Mouse (Mus musculus) lung, embryonic 15.5 days (tissue): ENCODE measurements at regions not wholly inside any gene's neighbourhood (a gene's known extent, or its start where the extent isn't known, plus 50 kb on each side); places are given as distances from the start of the nearest gene placed in this dataset.
A peak's percentile ranks its signal among the peaks of the same experiment; 100 is the strongest.

Experiments
- ATAC-seq: fragments of 200-750 bp; cut with Nextera tagmentation; 2 replicates; pipeline ENCODE4 v1.8.0; 2017; ENCODE audit warnings: moderate number of reproducible peaks, borderline replicate concordance; ENCODE audit not compliant: low FRiP score, low TSS enrichment; ENCODE audit errors: extremely low read depth
- H3K27ac ChIP-seq: fragments of 300-500 bp; sonication (generic); 2 replicates; pipeline ENCODE4 v1.5.1; 2015; ENCODE audit warnings: moderate library complexity, mild to moderate bottlenecking, inconsistent platforms
- H3K27me3 ChIP-seq: fragments of 300-500 bp; sonication (generic); 2 replicates; pipeline ENCODE4 v1.6.1; 2015; ENCODE audit warnings: inconsistent platforms
- H3K36me3 ChIP-seq: fragments of 300-500 bp; sonication (generic); 2 replicates; pipeline ENCODE4 v1.6.1; 2015; ENCODE audit warnings: inconsistent platforms
- H3K4me1 ChIP-seq: fragments of 300-500 bp; sonication (generic); 2 replicates; pipeline ENCODE4 v1.6.1; 2015; ENCODE audit warnings: inconsistent platforms
- H3K4me2 ChIP-seq: fragments of 300-500 bp; sonication (generic); 2 replicates; pipeline ENCODE4 v1.6.1; 2015; ENCODE audit warnings: inconsistent platforms, mild to moderate bottlenecking, moderate library complexity
- H3K4me3 ChIP-seq: fragments of 300-500 bp; sonication (generic); 2 replicates; pipeline ENCODE4 v1.5.1; 2015; ENCODE audit warnings: mild to moderate bottlenecking, inconsistent platforms
- H3K9ac ChIP-seq: fragments of 300-500 bp; sonication (generic); 2 replicates; pipeline ENCODE4 v1.6.1; 2015; ENCODE audit warnings: inconsistent platforms
- H3K9me3 ChIP-seq: fragments of 300-500 bp; sonication (generic); 2 replicates; pipeline ENCODE4 v1.6.1; 2016; ENCODE audit warnings: inconsistent platforms
- WGBS: fragments of 180-500 bp; shearing (Covaris S2); methylation state at CpG from one replicate; pipeline ENCODE4 v1.1.7; 2015; 5-methylcytosine and 5-hydroxymethylcytosine counted together

DNA sequence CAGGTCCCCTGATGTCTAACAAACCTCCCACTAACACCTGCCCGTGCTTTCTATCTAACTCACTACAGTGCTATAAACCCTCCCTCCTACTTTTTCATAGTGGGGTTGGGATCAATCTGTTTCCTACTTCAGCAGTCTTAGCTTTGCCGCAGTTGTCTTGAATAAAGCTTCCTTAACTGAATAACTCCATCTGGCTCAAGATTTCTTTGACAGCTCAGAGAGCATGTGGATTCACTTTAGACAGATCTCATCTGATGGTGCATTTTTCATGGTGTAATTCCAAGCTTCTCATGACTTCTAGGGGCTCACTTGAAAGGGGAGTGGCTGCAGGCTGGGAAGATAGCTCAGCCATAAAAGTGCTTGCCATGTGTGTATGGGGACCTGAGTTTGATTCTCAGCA, 313.2 kb upstream of the Dpyd start:
- no peak for ATAC-seq
- WGBS = 81% methylated on average over 2 of the region's 2 CpGs
- Histone ChIP-seq H3K4me3 (no peak overlapping the region), H3K9me3 (no peaks in the 10 kb centered on the region), H3K4me1 (no peaks in the 10 kb centered on the region), H3K4me2 (no peak overlapping the region), H3K27me3 (no peaks in the 10 kb centered on the region), H3K9ac (no peak overlapping the region), H3K27ac (no peak overlapping the region), H3K36me3 (no peaks in the 10 kb centered on the region)

DNA sequence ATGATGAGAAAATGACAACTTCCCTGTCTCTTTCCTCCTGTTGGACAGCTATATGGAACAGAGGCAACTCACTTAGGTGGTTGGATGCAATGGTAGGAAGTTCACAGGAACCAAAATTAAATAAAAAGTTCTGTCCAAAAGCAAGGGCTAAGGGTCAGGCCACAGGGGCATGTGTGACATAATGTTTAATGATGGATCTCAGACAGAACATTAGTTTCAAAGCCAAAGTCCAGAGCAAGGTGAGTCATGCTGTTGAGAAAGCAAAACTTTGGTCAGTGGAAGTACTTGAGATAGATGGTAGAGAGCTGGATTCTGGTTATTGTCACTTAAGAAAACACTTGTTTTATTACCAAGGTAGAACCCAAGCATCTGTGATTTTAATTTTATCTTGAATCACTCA, 286.0 kb upstream of the Dpyd start:
- Histone ChIP-seq H3K4me2 (no peak overlapping the region), H3K9me3 (no peaks in the 10 kb centered on the region), H3K27ac (no peak overlapping the region), H3K4me3 (no peak overlapping the region), H3K27me3 (no peaks in the 10 kb centered on the region), H3K9ac (no peak overlapping the region), H3K4me1 (no peaks in the 10 kb centered on the region), H3K36me3 (no peaks in the 10 kb centered on the region)
- ATAC-seq = no peak

DNA sequence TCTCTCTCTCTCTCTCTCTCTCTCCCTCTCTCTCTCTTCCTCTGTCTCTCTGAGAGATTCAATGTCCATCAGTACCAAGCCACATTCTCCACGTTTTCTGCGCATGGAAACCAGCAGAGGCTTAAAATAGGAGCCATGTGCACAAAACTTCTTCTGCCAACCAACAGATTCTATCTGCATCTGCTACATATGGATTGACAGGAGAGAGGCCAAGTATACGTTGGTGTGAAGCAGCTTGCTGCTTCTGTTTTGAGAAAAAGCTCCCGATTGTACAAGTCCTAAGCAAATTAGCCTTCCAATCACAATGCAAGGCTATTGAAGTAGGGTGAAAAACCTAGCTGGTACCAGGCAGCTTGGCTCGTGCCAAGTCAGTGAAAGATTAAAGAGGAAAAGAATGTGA, 283.7 kb upstream of the Dpyd start:
- Histone ChIP-seq H3K4me2 (no peak overlapping the region), H3K4me1 (no peaks in the 10 kb centered on the region), H3K36me3 (no peaks in the 10 kb centered on the region), H3K27me3 (no peaks in the 10 kb centered on the region), H3K27ac (no peak overlapping the region), H3K4me3 (no peak overlapping the region), H3K9me3 (no peaks in the 10 kb centered on the region), H3K9ac (no peak overlapping the region)
- ATAC-seq = no peak
- 68% methylated on average over 5 of the region's 5 CpGs for WGBS

GRCm38 (mm10) chr3:118286946-118287345, 275.0 kb upstream of the Dpyd start:
- Histone ChIP-seq H3K27me3 (no peaks in the 10 kb centered on the region), H3K36me3 (no peaks in the 10 kb centered on the region), H3K4me3 (no peak overlapping the region), H3K27ac (no peak overlapping the region), H3K9ac (no peak overlapping the region), H3K4me2 (no peak overlapping the region), H3K4me1 (no peaks in the 10 kb centered on the region), H3K9me3 (no peaks in the 10 kb centered on the region)
- ATAC-seq = no peak
- WGBS = 40% methylated on average over 3 of the region's 3 CpGs

- no peaks in the 10 kb centered on the region for H3K9me3 ChIP-seq
- H3K9ac ChIP-seq = no peak overlapping the region
- WGBS = 48% methylated on average over 5 of the region's 5 CpGs
- H3K27me3 ChIP-seq = no peaks in the 10 kb centered on the region
- no peaks in the 10 kb centered on the region for H3K36me3 ChIP-seq
- H3K4me3 ChIP-seq = no peak overlapping the region
- H3K4me2 ChIP-seq = no peak overlapping the region
- ATAC-seq = no peak
- no peaks in the 10 kb centered on the region for H3K4me1 ChIP-seq
- H3K27ac ChIP-seq = no peak overlapping the region
Measured at GRCm38 (mm10) chr3:118325111-118325510, 236.8 kb upstream of the Dpyd start.

- Histone ChIP-seq H3K36me3 (no peaks in the 10 kb centered on the region), H3K27me3 (no peaks in the 10 kb centered on the region), H3K9me3 (no peaks in the 10 kb centered on the region), H3K9ac (no peak overlapping the region), H3K4me1 (no peaks in the 10 kb centered on the region), H3K27ac (no peak overlapping the region), H3K4me3 (no peak overlapping the region), H3K4me2 (no peak overlapping the region)
- WGBS = 76% methylated on average over 2 of the region's 2 CpGs
- ATAC-seq = no peak
Measured at GRCm38 (mm10) chr3:118328237-118328636, 233.7 kb upstream of the Dpyd start.

DNA sequence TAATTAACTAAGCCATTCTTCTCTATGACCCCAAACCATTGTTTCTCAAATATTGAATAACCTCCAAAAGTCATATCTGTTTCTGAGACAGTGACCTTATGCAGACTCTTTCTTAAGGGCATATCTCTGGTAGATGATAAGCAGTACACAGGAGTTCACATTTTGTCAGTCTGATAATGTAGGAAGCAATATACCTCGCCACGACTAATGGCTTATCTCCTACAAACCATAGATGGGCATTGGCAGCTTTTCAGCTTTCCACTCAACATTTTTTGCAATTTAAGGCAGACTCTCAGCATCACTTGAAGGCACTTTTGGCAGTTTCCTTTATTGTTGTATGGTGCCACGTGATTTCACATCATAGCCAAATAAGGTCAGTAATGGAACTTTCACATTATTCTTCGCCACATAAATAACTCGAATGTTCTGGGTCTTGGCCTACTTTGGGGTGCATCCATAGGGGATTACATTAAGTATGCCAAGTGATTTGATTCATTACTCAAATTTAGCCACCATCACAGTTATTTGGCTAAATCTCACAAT, 232.7 kb upstream of the Dpyd start:
- no peaks in the 10 kb centered on the region for H3K9me3 ChIP-seq
- no peak overlapping the region for H3K4me3 ChIP-seq
- H3K36me3 ChIP-seq = no peaks in the 10 kb centered on the region
- no peak overlapping the region for H3K4me2 ChIP-seq
- H3K9ac ChIP-seq = no peak overlapping the region
- 72% methylated on average over 5 of the region's 5 CpGs for WGBS
- H3K27me3 ChIP-seq = no peaks in the 10 kb centered on the region
- H3K27ac ChIP-seq = no peak overlapping the region
- ATAC-seq = no peak
- H3K4me1 ChIP-seq = no peaks in the 10 kb centered on the region

GRCm38 (mm10) chr3:118331559-118331958, 230.4 kb upstream of the Dpyd start:
- H3K36me3 ChIP-seq = no peaks in the 10 kb centered on the region
- no peak overlapping the region for H3K27ac ChIP-seq
- no peak overlapping the region for H3K9ac ChIP-seq
- H3K4me1 ChIP-seq = no peaks in the 10 kb centered on the region
- H3K4me2 ChIP-seq = no peak overlapping the region
- peak; percentile 75; the same call in 1 of the 2 replicates for ATAC-seq
- no peaks in the 10 kb centered on the region for H3K27me3 ChIP-seq
- 33% methylated on average over 2 of the region's 2 CpGs for WGBS
- H3K9me3 ChIP-seq = no peaks in the 10 kb centered on the region
- no peak overlapping the region for H3K4me3 ChIP-seq

DNA sequence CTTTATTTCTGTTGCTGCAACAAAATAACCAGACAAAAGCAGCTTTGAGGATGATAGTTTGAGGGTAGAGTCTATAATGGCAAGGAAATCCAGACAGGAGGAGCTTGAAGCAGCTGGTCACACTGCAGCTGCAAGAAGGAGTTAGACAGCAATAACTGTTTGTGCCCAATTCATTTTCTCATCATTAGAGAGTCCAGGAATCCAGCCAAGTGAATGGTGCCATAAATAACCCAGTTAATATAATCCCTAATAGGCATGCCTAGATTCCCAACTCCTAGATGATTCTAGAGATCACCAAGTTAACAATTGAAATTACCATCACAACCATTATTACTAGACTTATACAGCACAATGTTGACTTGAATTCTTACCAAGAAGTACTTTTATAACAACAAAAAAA, 223.2 kb upstream of the Dpyd start:
- no peaks in the 10 kb centered on the region for H3K27me3 ChIP-seq
- H3K9me3 ChIP-seq = no peaks in the 10 kb centered on the region
- no peaks in the 10 kb centered on the region for H3K36me3 ChIP-seq
- H3K9ac ChIP-seq = no peak overlapping the region
- H3K4me1 ChIP-seq = no peaks in the 10 kb centered on the region
- H3K27ac ChIP-seq = no peak overlapping the region
- H3K4me2 ChIP-seq = no peak overlapping the region
- H3K4me3 ChIP-seq = no peak overlapping the region
- ATAC-seq = no peak

DNA sequence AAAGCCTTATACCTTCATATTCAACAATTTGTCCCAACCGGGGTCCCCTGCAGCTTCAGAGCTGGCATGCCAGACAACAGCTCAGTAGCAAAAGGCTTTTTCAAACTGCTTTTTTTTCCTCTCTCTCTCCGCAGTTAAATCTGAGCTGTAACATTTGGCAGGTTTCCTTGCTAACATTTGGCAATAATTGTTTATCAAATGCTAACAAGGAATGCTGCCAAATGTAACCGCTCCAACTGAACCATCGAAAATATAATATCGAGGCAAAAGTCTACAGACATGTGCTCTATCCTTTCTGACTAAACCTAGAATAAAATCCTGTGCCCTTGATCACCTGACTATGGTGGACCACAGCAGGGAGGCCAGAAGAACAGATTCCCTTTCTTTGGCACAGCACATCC, 200.2 kb upstream of the Dpyd start:
- Histone ChIP-seq H3K27ac (no peak overlapping the region), H3K4me1 (no peaks in the 10 kb centered on the region), H3K9me3 (no peaks in the 10 kb centered on the region), H3K9ac (no peak overlapping the region), H3K36me3 (no peaks in the 10 kb centered on the region), H3K4me2 (no peak overlapping the region), H3K27me3 (no peaks in the 10 kb centered on the region), H3K4me3 (no peak overlapping the region)
- no peak for ATAC-seq
- 50% methylated on average over 5 of the region's 5 CpGs for WGBS
